ENCODE assay signal across 15 mouse cellular contexts in the genomic region with DNA sequence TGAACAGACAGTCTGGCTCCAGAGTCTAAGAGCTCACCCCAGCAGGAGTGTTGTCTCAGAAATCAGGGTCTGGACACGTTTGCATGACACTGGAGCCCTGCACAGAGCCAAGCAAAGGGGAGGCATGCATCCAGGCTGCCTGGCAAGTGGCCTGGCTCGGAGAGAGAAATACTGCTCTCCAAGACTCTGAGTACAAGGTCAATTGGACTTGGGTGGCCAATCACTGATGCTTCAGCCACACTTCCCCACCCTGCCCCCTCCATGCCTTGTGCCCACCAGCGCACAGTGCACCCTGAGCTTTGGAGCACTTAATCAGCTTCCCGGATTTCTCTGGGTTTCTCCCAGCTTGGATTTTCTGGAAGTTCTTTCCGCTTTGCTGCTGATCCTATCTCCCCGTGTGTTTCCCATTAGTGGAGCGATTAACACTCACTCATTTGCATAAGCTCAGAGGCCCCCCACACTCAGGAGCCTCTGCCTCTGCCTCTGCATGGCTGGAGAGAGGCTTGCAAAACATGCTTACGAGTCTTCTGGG. TPM values are rescaled to one million over a fixed set of nuclear protein-coding genes. Genes with fewer than 3 reads are reported as not detected.
DNase-seq lines count a peak whose midpoint lies in the region; ATAC-seq and TF ChIP-seq lines count a peak whose summit lies in the region.
"Had no signal": no experiment of that assay in that cellular context is flagged by ENCODE, and none has a peak within 500 bp of the region (broad histone marks: within the 10 kb centered on the region; RNA-seq: fewer than 3 reads in every experiment).

No protein-coding gene starts in this region.

- WGBS in lung, embryonic 14.5 days, result 29% methylated on average over 8 of the region's 8 CpGs
- 25% methylated on average over 8 of the region's 8 CpGs for WGBS in lung, postnatal 0 days
- WGBS in midbrain, postnatal 0 days, result 9% methylated on average over 8 of the region's 8 CpGs

- H3K4me2 ChIP-seq in lung, embryonic 14.5 days, result no peak overlapping the region
- no peak overlapping the region for H3K4me2 ChIP-seq in lung, postnatal 0 days (replicated peaks; ENCODE audit: low read depth, low read length)
- H3K4me2 ChIP-seq in midbrain, postnatal 0 days (ENCODE audit: low read depth, low read length, poor library complexity, severe bottlenecking), result no peak overlapping the region

- H3K27me3 ChIP-seq in lung, embryonic 14.5 days (ENCODE audit: insufficient read depth, low read length), result no peaks in the 10 kb centered on the region
- H3K27me3 ChIP-seq in lung, postnatal 0 days (replicated peaks; ENCODE audit: insufficient read depth, low read length), result no peaks in the 10 kb centered on the region
- no peaks in the 10 kb centered on the region for H3K27me3 ChIP-seq in midbrain, postnatal 0 days (ENCODE audit: insufficient read depth, low read length)

- no peak overlapping the region for H3K9ac ChIP-seq in lung, embryonic 14.5 days
- no peak overlapping the region for H3K9ac ChIP-seq in lung, postnatal 0 days (replicated peaks; ENCODE audit: low read depth)
- no peak overlapping the region for H3K9ac ChIP-seq in midbrain, postnatal 0 days (replicated peaks; ENCODE audit: low read length, poor library complexity, severe bottlenecking)
- H3K9ac ChIP-seq: forebrain, postnatal 0 days had no signal

- no peak for TF ChIP-seq POLR2A in brain, embryonic 14.5 days (IDR thresholded peaks at IDR 0.05; ENCODE audit: borderline replicate concordance, extremely low read depth, insufficient read depth, insufficient read length, poor library complexity, severe bottlenecking)

- ATAC-seq in lung, embryonic 14.5 days (ENCODE audit: insufficient read depth), result peak; percentile 66; the same call in 1 of the 2 replicates
- ATAC-seq in lung, postnatal 0 days, result no peak
- no peak for ATAC-seq in midbrain, postnatal 0 days (ENCODE audit: low FRiP score)
- ATAC-seq: forebrain, postnatal 0 days had no signal

- TF ChIP-seq EP300 in lung, postnatal 0 days (IDR thresholded peaks at IDR 0.05), result no peak

- no peak for TF ChIP-seq CTCF in lung, embryonic 14.5 days (IDR thresholded peaks at IDR 0.05; ENCODE audit: low read depth)
- TF ChIP-seq CTCF in lung, postnatal 0 days (IDR thresholded peaks at IDR 0.05), result no peak
- TF ChIP-seq CTCF in brain, embryonic 14.5 days (IDR thresholded peaks at IDR 0.05; ENCODE audit: borderline replicate concordance, extremely low read depth, insufficient read depth, insufficient read length), result no peak
- TF ChIP-seq CTCF in midbrain, postnatal 0 days (IDR thresholded peaks at IDR 0.05), result no peak

- no peaks in the 10 kb centered on the region for H3K36me3 ChIP-seq in lung, embryonic 14.5 days (ENCODE audit: insufficient read depth)
- no peaks in the 10 kb centered on the region for H3K36me3 ChIP-seq in lung, postnatal 0 days (ENCODE audit: insufficient read depth, low read length)
- H3K36me3 ChIP-seq in midbrain, postnatal 0 days (ENCODE audit: insufficient read depth, low read length), result no peaks in the 10 kb centered on the region

- no peaks in the 10 kb centered on the region for H3K9me3 ChIP-seq in lung, embryonic 14.5 days (ENCODE audit: low read depth, low read length)
- no peaks in the 10 kb centered on the region for H3K9me3 ChIP-seq in lung, postnatal 0 days (ENCODE audit: low read length)
- no peaks in the 10 kb centered on the region for H3K9me3 ChIP-seq in midbrain, postnatal 0 days (ENCODE audit: low read length)

- DNase-seq in embryo, embryonic 10 days (ENCODE audit: low spot score), result peak; percentile 21
- no peak for DNase-seq in embryo, embryonic 9.5 days (ENCODE audit: extremely low spot score)
- DNase-seq in lung, embryonic 14.5 days, result peak; percentile 13
- DNase-seq in lung, postnatal 0 days (ENCODE audit: low spot score), result no peak
- DNase-seq in brain, embryonic 14.5 days (ENCODE audit: low read depth), result peak; percentile 25
- peak; percentile 35 for DNase-seq in midbrain, postnatal 0 days (ENCODE audit: low spot score)
- DNase-seq in right cerebral cortex, adult 2 months (ENCODE audit: low spot score in 2 of 2), result no peak
- DNase-seq: cerebellum, adult 9-10 months; forebrain, postnatal 0 days; kidney, postnatal 10 days; liver; lung, postnatal 4 days; thymus, postnatal 25 days had no signal

- no peak overlapping the region for H3K4me3 ChIP-seq in lung, embryonic 14.5 days (ENCODE audit: low read depth, low read length)
- no peak overlapping the region for H3K4me3 ChIP-seq in lung, postnatal 0 days (ENCODE audit: low read depth, low read length)
- H3K4me3 ChIP-seq in midbrain, postnatal 0 days (ENCODE audit: low read depth, low read length), result no peak overlapping the region

- H3K27ac ChIP-seq in lung, embryonic 14.5 days (ENCODE audit: low read depth), result no peak overlapping the region
- no peak overlapping the region for H3K27ac ChIP-seq in lung, postnatal 0 days (ENCODE audit: low read length)
- no peak overlapping the region for H3K27ac ChIP-seq in midbrain, postnatal 0 days (ENCODE audit: low read depth, low read length)

- no peaks in the 10 kb centered on the region for H3K4me1 ChIP-seq in lung, embryonic 14.5 days (ENCODE audit: insufficient read depth)
- H3K4me1 ChIP-seq in lung, postnatal 0 days (ENCODE audit: insufficient read depth, low read depth, low read length), result no peaks in the 10 kb centered on the region
- H3K4me1 ChIP-seq in midbrain, postnatal 0 days (ENCODE audit: insufficient read depth, low read length), result no peaks in the 10 kb centered on the region

RNA-seq across cellular contexts. Expression of a gene that starts 32.2 kb away (rescaled TPM):
- 0.16 and 0.32 TPM in 2 replicates for polyA plus RNA-seq in lung, embryonic 14.5 days (2014; fragmentation: Nextera tagmentation; extraction: Ambion mirVana)
- 0.10 TPM in 1 of 2 replicates, not detected in the other for polyA plus RNA-seq in lung, postnatal 0 days (2015; fragmentation: Nextera tagmentation; extraction: Ambion mirVana)
- 0.93 and 1.1 TPM in 2 replicates for polyA plus RNA-seq in brain, embryonic 14.5 days (2012; rRNA removed)
- 1.0 and 2.5 TPM in 2 replicates for total RNA-seq in midbrain, postnatal 0 days (2014; rRNA removed)
- polyA plus RNA-seq in midbrain, postnatal 0 days (2015; fragmentation: Nextera tagmentation; extraction: Ambion mirVana), result 0.44 and 0.58 TPM in 2 replicates

RNA-seq across cellular contexts. Expression of a gene that starts 49.3 kb away (rescaled TPM):
- polyA plus RNA-seq in lung, embryonic 14.5 days (2014; fragmentation: Nextera tagmentation; extraction: Ambion mirVana), result not detected in 2 replicates
- not detected in 2 replicates for polyA plus RNA-seq in lung, postnatal 0 days (2015; fragmentation: Nextera tagmentation; extraction: Ambion mirVana)
- polyA plus RNA-seq in brain, embryonic 14.5 days (2012; rRNA removed), result 0.10 and 0.19 TPM in 2 replicates
- 0.27 TPM in 1 of 2 replicates, not detected in the other for total RNA-seq in midbrain, postnatal 0 days (2014; rRNA removed)
- 0.31 and 0.39 TPM in 2 replicates for polyA plus RNA-seq in midbrain, postnatal 0 days (2015; fragmentation: Nextera tagmentation; extraction: Ambion mirVana)
- total RNA-seq: forebrain, postnatal 0 days; heart, postnatal 25 days had no signal
- polyA plus RNA-seq: forebrain, postnatal 0 days; gonadal fat pad, adult 2 months had no signal

RNA-seq across cellular contexts. Expression of a gene that starts 55.0 kb away (rescaled TPM):
- polyA plus RNA-seq in lung, embryonic 14.5 days (2014; fragmentation: Nextera tagmentation; extraction: Ambion mirVana), result not detected in 2 replicates
- polyA plus RNA-seq in lung, postnatal 0 days (2015; fragmentation: Nextera tagmentation; extraction: Ambion mirVana), result not detected in 2 replicates
- not detected in 2 replicates for polyA plus RNA-seq in brain, embryonic 14.5 days (2012; rRNA removed)
- total RNA-seq in midbrain, postnatal 0 days (2014; rRNA removed), result not detected in 2 replicates
- 0.09 TPM in 1 of 2 replicates, not detected in the other for polyA plus RNA-seq in midbrain, postnatal 0 days (2015; fragmentation: Nextera tagmentation; extraction: Ambion mirVana)
- total RNA-seq: forebrain, postnatal 0 days; heart, postnatal 25 days had no signal
- polyA plus RNA-seq: forebrain, postnatal 0 days; gonadal fat pad, adult 2 months had no signal

Comparison
In these comparisons a context has a peak if more than half of its experiments do, and no peak if none do; other contexts are left out.
1. DNase-seq: peak in embryo, embryonic 10 days (single experiment), lung, embryonic 14.5 days (single experiment), brain, embryonic 14.5 days (single experiment) and midbrain, postnatal 0 days (single experiment); none in embryo, embryonic 9.5 days (single experiment), lung, postnatal 0 days (single experiment) and right cerebral cortex, adult 2 months (0 of 2).